Mouse (Mus musculus) frontal cortex, postnatal 14 days (tissue): ENCODE measurements around the gene Olfr366.
"Not testable (repeated sequence)": the region's sequence is repeated elsewhere in the genome, so short reads cannot be mapped to it uniquely, and the experiment has no call there.

ENCODE experiments used
- DNase-seq, 2 experiments: peaks; one replicate each; pipeline ENCODE4 v3.0.0; 2022; ENCODE audit warnings: low spot score in 2 of 2

Gene Olfr366

GRCm38 (mm10) chr2:37211274-37211673, at the start of gene Olfr366:
Olfr366 (plus strand) TSS chr2:37211574.
- DNase-seq: no peak

- no peak for DNase-seq
These were observed 23.5 kb upstream of the Olfr366 start, which contains the start of gene Olfr365 for GRCm38 (mm10) chr2:37187898-37188297. Olfr365 (plus strand) TSS chr2:37188198.

GRCm38 (mm10) chr2:37261781-37262180, 50.4 kb downstream of the Olfr366 start:
- DNase-seq: not testable (repeated sequence)
